Mouse (Mus musculus): ENCODE results near the gene Olfr312. TPM values are rescaled to one million over a fixed set of nuclear protein-coding genes. Genes with fewer than 3 reads are reported as not detected.

Olfr312 gene
- total RNA-seq, 2 experiments from 2014 or later, result not detected

- intact Hi-C loops (cut with DNase I), result no loop called here
- no peak for DNase-seq
- H3K27ac ChIP-seq, result no peak overlapping the region
- TF ChIP-seq CTCF (IDR thresholded peaks at IDR 0.05), result no peak
- H3K4me3 ChIP-seq, result no peak overlapping the region
Measured at GRCm38 (mm10) chr11:58883756-58884155, 54.7 kb downstream of the Olfr312 start.

Other genes starting within 250 kb of the Olfr312 start
- not detected for gene Olfr324, start 234.1 kb upstream of the Olfr312 start, total RNA-seq (2021)
- under 1 TPM in 1 of 2 experiments, not detected in 1; 0.22 TPM for gene 2210407C18Rik, start 213.2 kb upstream of the Olfr312 start, total RNA-seq (2021)
- not detected for gene Olfr323, start 198.7 kb upstream of the Olfr312 start, total RNA-seq (2021)
- gene Trim58, start 188.8 kb upstream of the Olfr312 start, total RNA-seq (2021), result not detected
- gene Olfr322, start 170.5 kb upstream of the Olfr312 start, total RNA-seq (2021), result not detected
- not detected for gene Olfr320, start 148.1 kb upstream of the Olfr312 start, total RNA-seq (2021)
- not detected for gene Olfr319, start 130.1 kb upstream of the Olfr312 start, total RNA-seq (2021)
- not detected for gene Olfr318, start 105.2 kb upstream of the Olfr312 start, total RNA-seq (2021)
- gene Olfr317, start 90.0 kb upstream of the Olfr312 start, total RNA-seq (2021), result not detected
- not detected for gene Olfr316, start 76.5 kb upstream of the Olfr312 start, total RNA-seq (2021)
- not detected for gene Olfr315, start 56.0 kb upstream of the Olfr312 start, total RNA-seq (2021)
- gene Olfr314, start 46.3 kb upstream of the Olfr312 start, total RNA-seq (2021), result not detected
- not detected for gene Fam183b, start 27.3 kb upstream of the Olfr312 start, total RNA-seq (2021)
- gene Olfr313, start 14.2 kb upstream of the Olfr312 start, total RNA-seq (2021), result not detected
- gene Olfr311, start 10.0 kb downstream of the Olfr312 start, total RNA-seq (2021), result not detected
- 1 to 10 TPM in 1 of 2 experiments, under 1 TPM in 1; 0.89 to 1.1 TPM for gene Gm12258, start 17.9 kb downstream of the Olfr312 start, total RNA-seq (2021)
- gene 2810021J22Rik, start 38.0 kb downstream of the Olfr312 start, total RNA-seq (2021), result 1 to 10 TPM in 1 of 2 experiments, under 1 TPM in 1; 0.69 to 1.3 TPM
- 1 to 10 TPM; 3.1 to 3.3 TPM for gene Zfp39, start 75.0 kb downstream of the Olfr312 start, total RNA-seq (2021)
- not detected for gene Btnl10, start 88.7 kb downstream of the Olfr312 start, total RNA-seq (2021)
- 100 to 1,000 TPM in 1 of 2 experiments, 10 to 100 TPM in 1; 95.2 to 101 TPM for gene Rnf187, start 109.7 kb downstream of the Olfr312 start, total RNA-seq (2021)
- not detected for gene Hist3h2ba, start 119.7 kb downstream of the Olfr312 start, total RNA-seq (2021)
- gene Hist3h2a, start 125.4 kb downstream of the Olfr312 start, total RNA-seq (2021), result 10 to 100 TPM; 10.5 to 11.3 TPM
- under 1 TPM; 0.08 to 0.33 TPM for gene Trim17, start 125.4 kb downstream of the Olfr312 start, total RNA-seq (2021)
- gene Trim11, start 148.9 kb downstream of the Olfr312 start, total RNA-seq (2021), result 1 to 10 TPM; 7.2 to 7.9 TPM

All from gastrocnemius, adult 2 months (tissue).